Mouse (Mus musculus) adrenal gland, postnatal 4 days (tissue): ENCODE measurements at regions not wholly inside any gene's neighbourhood (a gene's known extent, or its start where the extent isn't known, plus 50 kb on each side); places are given as distances from the start of the nearest gene placed in this dataset.
"Not testable (repeated sequence)": the region's sequence is repeated elsewhere in the genome, so short reads cannot be mapped to it uniquely, and the experiment has no call there.

ENCODE experiments used
- DNase-seq, 2 experiments: peaks; one replicate each; pipeline ENCODE4 v3.0.0; 2021 to 2022; ENCODE audit warnings: low spot score in 2 of 2, mixed read lengths in 2 of 2

GRCm38 (mm10) chr1:154016516-154016915 lies 116.5 kb upstream of the Teddm2 start:
- DNase-seq = no peak

GRCm38 (mm10) chr1:154018241-154018640 lies 118.2 kb upstream of the Teddm2 start:
- no peak for DNase-seq

- no peak for DNase-seq
Observed at GRCm38 (mm10) chr1:154024301-154024700, 124.3 kb upstream of the Teddm2 start.

- DNase-seq = no peak
Observed at GRCm38 (mm10) chr1:154027303-154027702, 127.3 kb upstream of the Teddm2 start.

GRCm38 (mm10) chr1:154029826-154030225 lies 129.8 kb upstream of the Teddm2 start:
- no peak for DNase-seq

GRCm38 (mm10) chr1:154032669-154033099 lies 132.7 kb upstream of the Teddm2 start:
- peak; percentile 42 to 71 for DNase-seq

- DNase-seq = no peak
Observed at GRCm38 (mm10) chr1:154033958-154034606, 134.1 kb upstream of the Teddm2 start.

GRCm38 (mm10) chr1:154036729-154037270 lies 136.8 kb upstream of the Teddm2 start:
- DNase-seq = no peak

GRCm38 (mm10) chr1:154038241-154038640 lies 138.2 kb upstream of the Teddm2 start:
- DNase-seq = no peak

GRCm38 (mm10) chr1:154040907-154041306 lies 140.9 kb upstream of the Teddm2 start:
- DNase-seq = no peak

GRCm38 (mm10) chr1:154042956-154043355 lies 142.9 kb upstream of the Teddm2 start:
- no peak for DNase-seq

GRCm38 (mm10) chr1:154044712-154045111 lies 144.7 kb upstream of the Teddm2 start:
- DNase-seq = no peak

GRCm38 (mm10) chr1:154045951-154046350 lies 145.9 kb upstream of the Teddm2 start:
- no peak for DNase-seq

GRCm38 (mm10) chr1:154053641-154054040 lies 147.3 kb upstream of the Zfp648 start:
- DNase-seq = no peak

- DNase-seq = no peak
Observed at GRCm38 (mm10) chr1:154054874-154055273, 146.1 kb upstream of the Zfp648 start.

GRCm38 (mm10) chr1:154061397-154061796 lies 139.6 kb upstream of the Zfp648 start:
- not testable (repeated sequence) for DNase-seq

- DNase-seq = no peak
Observed at GRCm38 (mm10) chr1:154061851-154062250, 139.1 kb upstream of the Zfp648 start.

- no peak for DNase-seq
Observed at GRCm38 (mm10) chr1:154062666-154063065, 138.3 kb upstream of the Zfp648 start.

- DNase-seq = no peak
Observed at GRCm38 (mm10) chr1:154064633-154065032, 136.4 kb upstream of the Zfp648 start.

GRCm38 (mm10) chr1:154065336-154066329 lies 135.4 kb upstream of the Zfp648 start:
- no peak for DNase-seq

GRCm38 (mm10) chr1:154067856-154068255 lies 133.1 kb upstream of the Zfp648 start:
- no peak for DNase-seq

- no peak for DNase-seq
Observed at GRCm38 (mm10) chr1:154074270-154074669, 126.7 kb upstream of the Zfp648 start.
